Mouse (Mus musculus): ENCODE measurements at regions not wholly inside any gene's neighbourhood (a gene's known extent, or its start where the extent isn't known, plus 50 kb on each side); places are given as distances from the start of the nearest gene placed in this dataset.

DNA sequence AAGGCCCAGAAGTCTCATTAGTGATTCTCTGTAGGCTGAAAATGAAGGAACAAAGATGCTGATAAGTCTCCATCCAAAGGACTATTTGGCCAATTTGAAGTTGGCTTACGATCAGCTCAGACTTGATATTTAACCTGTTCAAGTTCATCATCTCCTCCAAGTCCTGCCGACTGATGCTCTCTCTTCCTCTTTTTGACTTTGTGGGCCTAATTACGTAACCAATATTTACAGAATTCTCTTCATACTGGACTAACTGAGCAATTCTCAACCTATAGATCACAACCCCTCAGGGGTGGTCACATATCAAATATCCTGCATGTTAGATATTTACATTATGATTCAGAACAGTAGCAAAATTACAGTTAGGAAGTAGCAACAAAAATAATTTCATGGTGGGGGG lies 101.2 kb upstream of the Frmd4a start:
- no peak for TF ChIP-seq CTCF (IDR thresholded peaks at IDR 0.05; ENCODE audit: extremely low read depth, insufficient read depth, low read length)
- TF ChIP-seq POLR2A (IDR thresholded peaks at IDR 0.05; ENCODE audit: extremely low read depth, insufficient read depth, low read length), result no peak
